Mouse (Mus musculus) heart, postnatal 0 days (tissue): Measurements from ENCODE around the gene Gm20431. TPM values are rescaled to one million over a fixed set of nuclear protein-coding genes. Genes with fewer than 3 reads are reported as not detected.
A peak's percentile ranks its signal among the peaks of the same experiment; 100 is the strongest.

Experiments
- ATAC-seq: fragments of 200-750 bp; cut with Nextera tagmentation; 2 replicates; pipeline ENCODE4 v1.8.0; 2017; ENCODE audit warnings: low read depth, moderate number of reproducible peaks, moderate library complexity; ENCODE audit not compliant: insufficient read depth
- DNase-seq: peaks from one replicate; pipeline ENCODE4 v3.0.0-alpha.2; 2016; ENCODE audit warnings: low spot score
- H3K27ac ChIP-seq: fragments of 300-500 bp; sonication (generic); 2 replicates; pipeline ENCODE4 v1.5.1; 2014; ENCODE audit warnings: low read depth, mild to moderate bottlenecking
- H3K27me3 ChIP-seq: fragments of 300-500 bp; sonication (generic); 2 replicates; pipeline ENCODE4 v1.6.1; 2014; ENCODE audit warnings: low read length, mixed read lengths; ENCODE audit not compliant: control insufficient read depth, insufficient read depth
- H3K36me3 ChIP-seq: fragments of 300-500 bp; sonication (generic); replicated peaks from 2 replicates; pipeline ENCODE4 v1.6.1; 2014; ENCODE audit warnings: low read length, mixed read lengths; ENCODE audit not compliant: control insufficient read depth, insufficient read depth
- H3K4me1 ChIP-seq: fragments of 300-500 bp; sonication (generic); 2 replicates; pipeline ENCODE4 v1.6.1; 2014; ENCODE audit warnings: antibody characterized with exemption; ENCODE audit not compliant: control insufficient read depth, insufficient read depth
- H3K4me2 ChIP-seq: fragments of 300-500 bp; sonication (generic); 2 replicates; pipeline ENCODE4 v1.6.1; 2014; ENCODE audit warnings: low read depth, mild to moderate bottlenecking, low read length, moderate library complexity
- H3K4me3 ChIP-seq: fragments of 300-500 bp; sonication (generic); 2 replicates; pipeline ENCODE4 v1.5.1; 2014; ENCODE audit warnings: low read depth, low read length
- H3K9ac ChIP-seq: fragments of 300-500 bp; sonication (generic); replicated peaks from 2 replicates; pipeline ENCODE4 v1.6.1; 2014; ENCODE audit warnings: low read depth, low read length, mixed read lengths
- H3K9me3 ChIP-seq: fragments of 300-500 bp; sonication (generic); replicated peaks from 2 replicates; pipeline ENCODE4 v1.6.1; 2016; ENCODE audit warnings: low read length; ENCODE audit not compliant: control insufficient read depth
- CTCF ChIP-seq: IDR thresholded peaks from 2 replicates; pipeline ENCODE4 v1.5.1; 2016; ENCODE audit warnings: antibody characterized with exemption, control low read depth, low read depth
- EP300 ChIP-seq: IDR thresholded peaks from 2 replicates; pipeline ENCODE4 v1.6.1; 2016; ENCODE audit warnings: antibody characterized with exemption, low read depth
- WGBS: fragments of 180-500 bp; shearing (Covaris S2); extraction: QIAGEN DNeasy Blood & Tissue Kit; methylation state at CpG from one replicate; pipeline ENCODE4 v1.1.7; 2014; 5-methylcytosine and 5-hydroxymethylcytosine counted together
- polyA plus RNA-seq: library from polyadenylated mRNA; unstranded; fragments of >200 nt; fragmentation: Nextera tagmentation; extraction: Ambion mirVana; gene quantifications from 2 replicates; pipeline ENCODE4 v1.2.1, GENCODE M21; 2015
- total RNA-seq: library from RNA; depleted of rRNA; stranded (reverse); fragments of >200 nt; gene quantifications from 2 replicates; pipeline ENCODE4 v1.2.3, GENCODE M21; 2014; ENCODE audit warnings: low replicate concordance; rRNA removed

Gm20431 gene
- total RNA-seq: 5.8 and 25.5 TPM in 2 replicates
- 2.7 and 5.1 TPM in 2 replicates for polyA plus RNA-seq

DNA sequence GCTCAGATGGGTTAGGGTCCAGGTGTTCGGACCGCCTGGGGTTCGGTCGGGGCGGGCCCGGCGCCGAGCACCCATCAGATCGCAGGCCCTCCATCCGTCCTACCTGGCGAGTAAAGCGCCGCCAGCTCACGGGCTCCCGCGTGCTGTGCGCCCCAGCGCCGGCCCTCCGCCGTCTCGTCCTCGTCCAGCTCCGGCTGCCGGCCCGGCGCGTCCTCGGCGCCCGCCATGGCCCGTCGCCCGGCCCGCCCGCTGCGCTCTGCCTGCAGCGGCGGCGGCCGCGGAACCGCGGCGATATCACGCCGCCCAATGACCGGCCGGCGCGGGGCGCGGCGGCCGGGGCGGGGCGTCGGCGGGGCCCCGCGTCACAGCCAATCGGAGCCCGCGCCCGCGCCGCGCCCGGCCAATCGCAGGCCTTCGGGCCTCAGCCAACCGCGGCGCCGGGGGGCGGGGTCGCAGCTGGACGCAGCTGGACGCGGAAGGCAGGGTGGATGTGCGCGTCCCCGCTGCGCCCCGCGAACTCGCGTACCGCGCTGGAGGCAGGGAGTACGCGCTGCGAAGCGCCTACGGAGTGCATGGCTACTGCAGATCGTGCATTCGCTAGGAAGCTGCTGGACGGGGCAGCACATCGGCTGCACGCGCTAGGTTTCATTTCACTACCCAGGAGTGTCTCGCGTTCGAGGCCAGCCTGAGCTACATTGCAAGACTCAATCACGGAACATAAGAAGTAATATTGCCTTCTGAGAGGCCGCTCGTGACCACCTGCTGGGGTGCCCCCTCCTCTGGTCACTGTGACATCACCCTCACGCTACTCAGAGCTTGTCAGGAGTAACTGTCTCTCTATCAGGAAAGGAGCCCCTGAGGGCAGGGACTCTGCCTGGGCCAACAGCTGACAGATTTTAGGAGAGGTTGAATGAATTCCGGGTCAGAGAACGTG is at the start of gene Gm20431:
Gene Gm20431, minus strand, starts transcription at position 227 of the 934 bp plus-strand sequence.
- peak within 1 kb of the TSS; percentile 99 for H3K4me2 ChIP-seq
- peak within 1 kb of the TSS; percentile 92 for H3K9ac ChIP-seq
- no peaks in the 10 kb centered on the region for H3K27me3 ChIP-seq
- ATAC-seq (peak; percentile 94), DNase-seq (peak; percentile 92)
- TF ChIP-seq EP300 (no peak), CTCF (no peak)
- H3K4me3 ChIP-seq: peak within 1 kb of the TSS; percentile 90
- H3K27ac ChIP-seq: peak within 1 kb of the TSS; percentile 81
- no peaks in the 10 kb centered on the region for H3K36me3 ChIP-seq
- peaks cover 26% of the 10 kb centered on the region for H3K4me1 ChIP-seq
- no peaks in the 10 kb centered on the region for H3K9me3 ChIP-seq
- under 1% methylated on average over 100 of the region's 110 CpGs for WGBS

DNA sequence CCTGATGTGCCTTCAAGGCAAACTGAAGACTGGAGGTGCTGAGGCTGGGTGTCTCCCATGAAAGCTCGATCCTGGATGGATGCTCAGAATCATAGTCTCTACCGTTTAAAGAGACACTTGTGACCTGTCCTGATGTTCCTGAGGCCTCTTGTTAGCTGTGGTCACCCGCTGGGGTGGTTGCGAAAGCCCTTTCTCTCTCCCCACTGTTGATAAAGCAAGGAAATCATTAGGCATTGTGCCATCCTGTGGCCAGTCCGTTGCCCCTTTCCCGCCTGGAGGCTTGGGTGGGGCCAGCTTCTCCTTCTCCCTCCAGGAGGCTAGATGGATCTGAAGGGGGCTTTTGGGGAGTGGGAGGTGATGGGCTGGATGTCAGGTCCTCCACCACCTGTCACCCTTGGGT is 49.3 kb upstream of the Gm20431 start:
- H3K27me3 ChIP-seq: no peaks in the 10 kb centered on the region
- ATAC-seq (no peak), DNase-seq (no peak)
- no peaks in the 10 kb centered on the region for H3K9me3 ChIP-seq
- no peaks in the 10 kb centered on the region for H3K36me3 ChIP-seq
- TF ChIP-seq CTCF (no peak), EP300 (no peak)
- H3K4me2 ChIP-seq: no peak overlapping the region
- peaks cover 8% of the 10 kb centered on the region for H3K4me1 ChIP-seq
- no peak overlapping the region for H3K27ac ChIP-seq
- WGBS: 62% methylated on average over 6 of the region's 6 CpGs
- no peak overlapping the region for H3K9ac ChIP-seq
- H3K4me3 ChIP-seq: no peak overlapping the region

DNA sequence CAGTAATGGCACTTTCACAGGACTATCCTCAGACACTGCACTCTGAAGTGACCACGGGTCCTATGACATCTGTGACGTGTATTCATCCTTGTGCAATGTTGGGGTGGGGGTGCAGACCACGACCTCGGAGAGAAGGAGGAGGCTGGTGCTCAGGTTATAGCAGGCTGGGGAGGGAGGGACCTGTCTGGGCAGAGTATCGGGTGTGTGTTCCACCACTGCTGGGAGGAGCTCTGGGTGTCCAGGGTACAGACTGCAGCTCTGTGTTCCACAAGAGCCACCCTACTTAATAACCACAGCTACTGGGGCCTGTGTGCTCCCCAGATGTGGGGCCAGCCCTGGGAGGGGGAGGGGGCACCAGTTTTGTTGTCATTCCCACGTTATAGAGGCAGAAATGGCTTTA is 48.7 kb upstream of the Gm20431 start:
- Histone ChIP-seq H3K4me1 (peaks cover 8% of the 10 kb centered on the region), H3K4me2 (no peak overlapping the region), H3K4me3 (no peak overlapping the region), H3K9ac (no peak overlapping the region), H3K27me3 (no peaks in the 10 kb centered on the region), H3K27ac (no peak overlapping the region), H3K9me3 (no peaks in the 10 kb centered on the region), H3K36me3 (no peaks in the 10 kb centered on the region)
- no peak for TF ChIP-seq CTCF
- no peak for TF ChIP-seq EP300
- DNase-seq (no peak), ATAC-seq (no peak)
- WGBS: 76% methylated on average over 6 of the region's 6 CpGs

DNA sequence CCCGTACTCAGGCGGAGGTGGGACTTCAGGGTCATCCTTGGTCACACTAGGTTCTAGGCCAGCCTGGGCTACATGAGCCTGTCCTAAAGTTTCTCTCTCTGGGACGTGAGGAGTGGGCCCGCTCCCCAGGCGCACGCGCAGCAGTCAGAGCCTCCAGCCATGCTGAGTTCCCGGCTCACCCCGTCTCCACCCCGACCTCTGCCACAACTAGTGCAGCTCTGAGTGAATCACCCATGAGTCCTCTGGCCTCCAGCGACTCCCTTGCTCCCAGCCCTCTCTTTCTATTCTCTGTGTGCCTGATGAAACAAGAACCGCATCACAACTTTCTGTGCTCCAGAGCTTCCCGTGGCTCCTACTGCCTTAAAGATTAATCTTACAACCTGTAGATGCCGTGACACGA is 47.1 kb upstream of the Gm20431 start:
- DNase-seq: no peak
- 65% methylated on average over 15 of the region's 15 CpGs for WGBS

DNA sequence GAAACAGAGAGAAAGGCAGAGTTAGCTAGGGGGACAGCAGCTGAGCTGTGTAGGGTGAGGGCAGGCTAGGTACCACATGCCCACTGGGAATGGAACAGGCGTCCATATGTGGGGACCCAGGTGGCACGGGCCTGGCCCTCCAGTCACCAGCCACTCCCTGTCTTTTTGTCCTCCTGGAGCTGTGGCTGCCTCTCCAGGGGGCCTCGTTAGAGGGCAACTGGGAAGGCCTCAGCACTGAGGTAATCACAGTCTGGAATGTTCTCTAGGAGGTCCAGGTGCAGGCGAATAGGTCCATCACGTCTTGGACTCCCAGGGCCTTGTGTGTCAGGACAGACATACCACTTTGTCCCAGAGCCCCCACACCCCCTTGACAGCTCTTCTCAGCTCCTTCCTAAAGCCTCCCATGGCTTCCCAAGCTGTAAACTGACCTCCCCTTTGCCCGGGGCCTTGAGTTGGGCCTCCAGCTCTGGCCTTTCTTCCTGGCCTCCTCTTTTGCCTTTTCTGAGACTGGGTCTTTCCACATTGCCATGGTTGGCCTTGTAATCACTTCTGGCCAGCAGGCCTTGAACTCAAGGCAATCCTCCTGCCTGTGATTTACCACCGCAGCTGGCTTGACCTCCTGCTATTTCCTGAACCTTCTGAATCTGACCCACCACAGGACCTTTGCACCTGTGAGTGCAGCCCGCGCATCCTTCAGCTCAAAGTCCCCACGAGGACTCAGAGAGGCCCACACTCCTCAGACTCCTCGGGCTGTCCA is 45.1 kb upstream of the Gm20431 start:
- no peak overlapping the region for H3K4me3 ChIP-seq
- ATAC-seq: 0 out of 2 replicates have a peak, but pooled peaks have one; percentile 21
- no peaks in the 10 kb centered on the region for H3K36me3 ChIP-seq
- WGBS: 67% methylated on average over 11 of the region's 11 CpGs
- no peaks in the 10 kb centered on the region; the same call in 1 of the 2 replicates for H3K4me1 ChIP-seq
- H3K4me2 ChIP-seq: no peak overlapping the region
- H3K9ac ChIP-seq: no peak overlapping the region; the same call in 1 of the 2 replicates
- H3K27ac ChIP-seq: no peak overlapping the region
- no peak for DNase-seq
- TF ChIP-seq CTCF (no peak), EP300 (no peak)
- no peaks in the 10 kb centered on the region for H3K9me3 ChIP-seq
- no peaks in the 10 kb centered on the region for H3K27me3 ChIP-seq

More for the DNA sequence above, 47.1 kb upstream of the Gm20431 start:
- H3K9ac ChIP-seq: no peak overlapping the region
- no peak overlapping the region for H3K4me3 ChIP-seq
- H3K27me3 ChIP-seq: no peaks in the 10 kb centered on the region
- H3K9me3 ChIP-seq: no peaks in the 10 kb centered on the region
- TF ChIP-seq EP300: no peak
- no peak overlapping the region for H3K4me2 ChIP-seq
- no peaks in the 10 kb centered on the region for H3K36me3 ChIP-seq
- no peak overlapping the region for H3K27ac ChIP-seq
- H3K4me1 ChIP-seq: peaks cover 3% of the 10 kb centered on the region; the same call in 1 of the 2 replicates
- no peak for ATAC-seq
